Mouse (Mus musculus) layer of hippocampus, adult 18-20 months (tissue): ENCODE measurements around the gene Gm26661. TPM values are rescaled to one million over a fixed set of nuclear protein-coding genes. Genes with fewer than 3 reads are reported as not detected.

Experiments
- DNase-seq, 2 experiments: peaks; one replicate each; pipeline ENCODE4 v3.0.0; 2022; ENCODE audit warnings: low spot score in 2 of 2
- total RNA-seq, 2 experiments: library from RNA; stranded (reverse); gene quantifications; 2 replicates each; pipeline ENCODE4 v1.2.3; 2021

Gm26661 gene
- total RNA-seq, 2 experiments from 2014 or later: not detected

GRCm38 (mm10) chr14:7819446-7819845, 28.1 kb downstream of the Gm26661 start:
- DNase-seq: no peak

GRCm38 (mm10) chr14:7821341-7821740, 30.0 kb downstream of the Gm26661 start:
- DNase-seq: no peak

DNA sequence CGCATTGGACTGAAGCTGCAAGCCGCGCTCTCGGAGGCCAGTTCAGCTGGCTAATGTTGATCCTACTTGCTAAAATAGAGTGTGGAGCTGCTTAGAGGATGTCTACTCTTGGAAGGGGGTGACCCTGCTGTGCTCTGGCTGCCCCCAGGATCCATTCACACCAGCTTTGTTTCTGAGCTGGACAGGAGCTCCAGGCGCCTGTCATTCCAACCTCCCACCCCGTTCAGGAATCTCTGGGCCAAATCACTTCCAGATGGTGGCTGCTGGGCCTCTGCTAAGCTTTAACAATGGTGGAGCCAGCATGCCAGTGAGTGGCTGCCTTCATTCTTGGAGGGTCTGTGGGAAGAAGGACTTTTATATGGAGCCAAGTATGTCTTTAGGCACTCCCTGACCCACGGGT, 31.3 kb downstream of the Gm26661 start:
- DNase-seq: no peak

DNA sequence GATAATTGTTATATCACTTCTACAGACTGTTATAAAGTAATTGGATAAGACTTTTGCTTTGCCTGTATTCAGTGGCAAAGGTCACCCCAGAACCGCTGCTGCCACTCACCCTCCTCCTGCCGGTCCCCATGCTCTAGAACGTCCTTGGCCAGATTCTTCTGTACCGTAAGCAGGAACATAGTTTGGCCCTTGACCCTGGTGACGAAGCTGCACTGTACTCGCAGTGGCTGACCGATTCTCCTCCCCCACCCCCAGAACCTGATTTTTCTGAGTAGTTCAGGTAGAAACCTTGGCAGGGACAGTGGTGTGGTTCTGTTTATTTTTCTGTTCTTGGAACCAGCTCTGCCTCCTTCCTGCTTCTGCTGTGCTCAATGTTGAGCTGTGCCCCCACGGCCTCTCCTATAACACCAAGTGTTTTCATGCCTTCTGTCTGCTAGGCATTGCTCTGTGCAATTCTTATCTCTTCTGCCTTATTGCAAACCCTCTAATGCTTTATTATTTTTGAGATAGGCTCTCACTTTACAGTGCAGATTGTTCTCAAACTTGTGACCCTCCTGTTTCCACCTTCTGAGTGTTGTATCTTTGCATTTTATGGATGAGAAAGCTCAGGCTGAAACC, 33.4 kb downstream of the Gm26661 start:
- DNase-seq: no peak

DNA sequence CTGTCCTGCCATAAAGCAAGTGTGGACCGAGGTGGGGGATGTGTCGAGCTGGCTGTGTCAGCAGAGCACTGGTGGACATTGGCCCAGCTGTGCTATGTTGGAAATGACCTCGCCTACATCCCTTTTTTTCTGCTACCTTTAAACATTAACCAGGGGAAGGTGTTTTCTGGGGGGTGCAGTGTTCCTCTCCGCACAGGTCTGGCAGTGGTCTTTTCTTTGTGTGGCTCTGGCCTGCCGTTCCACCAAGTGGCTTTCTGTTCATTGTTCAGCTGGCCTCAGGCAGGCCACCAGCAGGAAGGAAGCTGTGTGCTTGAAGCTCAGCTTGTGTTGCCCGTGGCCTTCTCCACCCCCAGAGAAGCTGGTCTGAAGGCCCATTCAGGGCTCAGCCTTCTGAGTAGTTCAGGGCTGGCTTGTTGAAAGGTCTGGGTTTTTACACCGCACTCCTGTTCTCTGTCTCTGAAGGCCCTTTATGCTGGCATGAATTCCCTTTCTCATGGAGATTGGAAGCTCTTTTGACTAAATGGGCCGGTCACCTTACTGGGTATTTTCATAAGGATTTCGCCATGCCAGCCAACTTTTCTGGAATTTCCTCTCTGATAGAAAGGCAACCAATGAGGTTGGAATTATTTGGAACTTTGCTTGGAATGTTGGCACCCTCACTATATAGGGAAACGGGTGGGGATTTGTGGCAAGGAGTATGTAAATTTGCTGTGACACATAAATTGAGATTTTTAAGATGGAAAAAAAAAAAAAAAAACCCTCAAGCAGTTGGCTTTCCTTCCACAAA, 35.0 kb downstream of the Gm26661 start:
- DNase-seq: peak in 1 of 2 experiments; percentile 28

DNA sequence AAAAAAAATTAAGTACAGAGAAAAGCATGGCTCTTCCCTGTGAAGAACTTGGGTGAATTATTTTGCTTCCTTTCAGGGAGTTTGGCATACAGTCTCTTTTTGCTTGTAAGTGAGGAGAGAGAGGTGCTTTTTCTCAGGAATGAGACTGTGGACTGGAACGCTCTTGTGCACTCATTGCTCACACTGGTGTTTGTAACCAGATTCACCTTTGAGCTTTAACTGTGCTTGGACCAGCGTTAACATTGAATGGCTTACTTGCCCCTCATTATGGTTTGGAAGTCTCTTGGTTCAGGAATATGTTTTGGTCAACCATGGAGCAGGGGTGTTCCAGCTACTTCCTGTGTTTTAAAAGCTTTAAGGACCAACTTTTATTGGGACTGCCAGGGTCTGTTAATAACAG, 37.8 kb downstream of the Gm26661 start:
- no peak for DNase-seq

- peak in 1 of 2 experiments; percentile 54 for DNase-seq
These were observed 40.5 kb downstream of the Gm26661 start for GRCm38 (mm10) chr14:7831770-7832439.

DNA sequence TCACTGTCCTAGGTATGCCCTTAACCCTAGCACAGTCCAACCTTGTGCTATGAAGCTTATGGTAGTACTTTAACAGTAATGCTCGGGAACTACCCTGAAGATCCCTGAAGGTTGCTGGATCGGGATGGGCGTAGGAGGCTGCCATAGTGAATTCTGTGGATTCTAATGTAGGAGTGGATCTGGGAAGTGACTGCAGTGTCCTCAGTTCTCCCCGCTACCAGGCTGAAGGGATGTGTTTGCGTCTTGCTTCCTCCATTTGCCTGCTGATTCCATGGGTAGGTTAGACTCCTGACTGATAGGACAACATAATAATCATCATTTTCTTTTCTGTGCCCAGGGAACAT, 41.0 kb downstream of the Gm26661 start:
- DNase-seq: peak in 1 of 2 experiments; percentile 55

GRCm38 (mm10) chr14:7833458-7833857, 42.1 kb downstream of the Gm26661 start:
- DNase-seq: no peak

DNA sequence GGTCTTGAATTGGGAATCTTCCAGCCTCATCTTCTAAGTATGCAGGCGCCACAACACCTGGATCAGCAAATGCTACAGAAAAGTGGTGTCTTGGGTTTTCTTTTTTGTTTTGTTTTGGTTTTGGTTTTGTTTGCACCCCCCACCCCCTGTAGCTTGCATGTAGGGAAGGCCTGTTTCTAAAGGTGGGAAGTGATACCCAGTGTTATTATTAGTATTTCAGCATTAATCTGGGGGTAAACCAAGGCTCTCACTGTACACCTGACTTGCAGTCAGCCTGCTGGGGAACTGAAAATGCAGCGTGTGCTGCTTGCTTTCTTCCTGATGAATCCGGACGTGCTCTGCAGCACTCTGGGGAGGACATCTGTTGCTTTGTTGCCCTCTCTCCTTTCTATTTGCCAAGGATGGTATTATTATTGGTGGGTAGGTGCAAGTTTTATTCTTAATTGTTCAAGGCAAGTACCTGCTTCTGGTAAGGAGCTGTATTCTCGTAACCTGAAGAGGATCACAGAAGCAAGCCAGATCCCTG, 47.2 kb downstream of the Gm26661 start:
- no peak for DNase-seq

- DNase-seq: no peak
These were observed 48.6 kb downstream of the Gm26661 start for GRCm38 (mm10) chr14:7839950-7840514.

Other genes with a start within 250 kb of the Gm26661 start
- gene Gm3558, start 223.0 kb upstream of the Gm26661 start, total RNA-seq: 1 to 10 TPM; 7.1 to 8.7 TPM
- gene Gm10338, start 196.0 kb upstream of the Gm26661 start, total RNA-seq: not detected
- not detected for gene Gm10128, start 147.6 kb upstream of the Gm26661 start, total RNA-seq
- gene Flnb, start 26.4 kb downstream of the Gm26661 start, total RNA-seq: 10 to 100 TPM; 40.3 to 62.2 TPM
- not detected for gene Gm45521, start 165.7 kb downstream of the Gm26661 start, total RNA-seq
- gene Dnase1l3, start 203.0 kb downstream of the Gm26661 start, total RNA-seq: under 1 TPM; 0.07 to 0.10 TPM
- gene Abhd6, start 211.3 kb downstream of the Gm26661 start, total RNA-seq: 10 to 100 TPM; 79.1 to 80.3 TPM